Mouse (Mus musculus): ENCODE measurements around the gene Tjp3.

Gene Tjp3

DNA sequence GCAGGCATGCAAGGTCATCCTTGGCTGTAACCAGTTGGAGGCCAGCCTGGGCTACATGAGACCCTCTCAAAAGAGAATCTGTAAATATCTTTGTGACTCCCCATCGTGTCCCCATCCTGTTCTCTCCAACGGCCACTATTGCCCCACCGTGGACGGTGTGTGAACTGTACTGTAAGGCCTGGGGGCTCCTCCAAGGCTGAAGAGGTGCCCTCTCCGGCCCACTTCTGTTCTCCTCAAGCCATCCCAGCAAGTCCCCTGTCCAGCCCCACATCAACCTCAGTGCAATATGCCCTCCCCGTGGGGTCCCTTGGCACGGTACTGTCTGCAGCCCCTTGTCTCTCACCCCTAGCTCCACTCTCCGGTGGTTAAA is 27.9 kb upstream of the Tjp3 start:
- no peak for DNase-seq (ENCODE audit: low spot score)

- peak; percentile 57 for DNase-seq (ENCODE audit: low spot score)
These were observed 27.4 kb upstream of the Tjp3 start for GRCm38 (mm10) chr10:81318589-81319329.

DNA sequence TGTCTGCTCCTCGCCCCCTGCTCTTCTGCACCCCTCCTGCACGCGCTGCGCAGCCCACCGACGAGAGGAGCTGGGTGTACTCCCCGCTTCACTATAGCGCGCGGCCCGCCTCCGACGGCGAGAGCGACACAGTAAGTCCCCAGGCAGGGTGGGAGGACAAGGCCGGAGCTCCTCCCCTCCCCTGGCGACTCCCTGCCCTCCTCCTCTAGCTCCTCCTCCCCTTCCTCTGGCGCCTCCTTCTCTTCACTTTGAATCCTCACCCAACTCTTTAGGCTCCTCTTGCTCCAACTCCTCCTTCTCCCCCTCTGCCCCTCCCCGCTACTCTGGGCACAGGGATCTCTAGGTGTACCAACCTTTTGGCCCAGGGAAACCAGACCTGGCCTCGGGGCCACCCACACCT is 25.9 kb upstream of the Tjp3 start:
- DNase-seq (ENCODE audit: low spot score) = peak; percentile 65

DNA sequence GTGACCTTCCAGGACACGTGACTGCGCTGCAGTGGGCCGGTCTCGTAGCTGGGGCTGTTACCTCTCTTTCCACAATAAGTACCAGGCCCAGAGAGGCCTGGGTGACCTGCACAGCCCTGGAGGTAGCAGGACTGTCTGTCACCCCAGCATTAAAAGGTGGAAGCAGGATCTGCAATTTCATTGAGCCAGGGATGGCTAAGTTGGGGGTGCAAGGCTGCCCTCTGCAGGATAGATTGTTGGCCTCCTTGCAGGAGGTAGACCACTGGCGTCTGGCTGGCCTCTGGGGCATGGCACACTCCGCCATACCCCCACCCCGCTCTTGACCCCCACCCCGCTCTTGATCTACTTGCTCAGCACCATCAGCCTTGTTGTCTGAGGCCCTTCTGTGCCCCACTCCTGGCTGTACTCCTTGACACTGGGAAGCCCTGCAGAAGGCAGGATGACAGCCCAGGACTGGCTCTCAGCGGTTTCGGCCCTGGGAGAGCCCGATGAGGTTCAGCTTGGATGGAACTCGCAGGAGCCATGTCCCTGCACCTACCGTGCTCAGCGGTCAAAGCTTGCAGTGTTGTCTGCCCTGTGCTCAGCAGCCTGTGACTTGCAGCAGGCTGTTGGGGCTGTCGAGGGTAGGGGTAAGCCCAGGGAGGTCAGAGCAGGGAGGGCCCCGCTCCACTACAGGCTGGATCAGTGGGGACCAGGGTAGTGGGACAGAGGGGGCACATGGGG is 25.1 kb upstream of the Tjp3 start:
- no peak for DNase-seq (ENCODE audit: low spot score)

- no peak for DNase-seq (ENCODE audit: low spot score)
These were observed 24.2 kb upstream of the Tjp3 start for GRCm38 (mm10) chr10:81315587-81315986.

DNA sequence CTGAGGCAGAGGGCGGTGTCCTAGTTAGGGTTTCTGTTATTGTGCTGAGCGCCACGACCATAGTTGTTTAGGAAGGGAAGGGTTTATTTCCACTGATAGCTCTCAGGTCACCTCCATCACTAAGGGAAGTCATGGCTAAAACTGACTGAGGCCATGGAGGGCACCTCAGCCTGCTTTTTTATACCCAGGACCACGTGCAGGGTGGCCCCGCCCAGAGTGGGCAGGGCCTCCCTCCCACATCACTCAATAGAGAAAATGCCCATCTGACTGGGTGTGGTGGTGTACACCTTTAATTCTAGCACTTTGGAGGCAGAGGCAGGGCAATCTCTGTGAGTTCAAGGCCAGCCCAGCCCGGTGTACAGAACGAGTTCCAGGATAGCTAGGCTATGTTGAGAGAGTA is 22.8 kb upstream of the Tjp3 start:
- DNase-seq (ENCODE audit: low spot score) = no peak

GRCm38 (mm10) chr10:81313581-81313980 is 22.2 kb upstream of the Tjp3 start:
- no peak for DNase-seq (ENCODE audit: low spot score)

DNA sequence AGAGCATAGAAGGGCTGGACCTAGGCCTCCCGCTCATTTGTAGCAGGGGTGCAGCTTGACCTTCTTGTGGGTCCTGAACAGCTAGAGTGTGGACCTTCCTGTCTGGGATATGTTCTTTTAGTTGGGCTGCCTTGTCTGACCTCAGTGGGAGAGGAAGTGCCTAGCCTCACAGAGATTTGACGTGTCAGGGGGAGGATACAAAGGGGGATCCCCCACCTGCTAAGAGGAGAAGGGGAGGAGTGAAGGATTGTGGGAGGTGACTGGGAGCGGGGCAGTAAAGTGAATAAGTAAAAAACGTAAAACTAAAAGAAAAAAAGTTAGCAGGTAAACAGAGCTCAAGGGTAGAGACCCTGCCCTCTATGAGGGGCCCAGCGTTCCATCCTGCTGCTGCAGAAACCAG is 18.2 kb upstream of the Tjp3 start:
- no peak for DNase-seq (ENCODE audit: low spot score)

GRCm38 (mm10) chr10:81306837-81307682 is 15.7 kb upstream of the Tjp3 start:
- DNase-seq (ENCODE audit: low spot score) = no peak

DNA sequence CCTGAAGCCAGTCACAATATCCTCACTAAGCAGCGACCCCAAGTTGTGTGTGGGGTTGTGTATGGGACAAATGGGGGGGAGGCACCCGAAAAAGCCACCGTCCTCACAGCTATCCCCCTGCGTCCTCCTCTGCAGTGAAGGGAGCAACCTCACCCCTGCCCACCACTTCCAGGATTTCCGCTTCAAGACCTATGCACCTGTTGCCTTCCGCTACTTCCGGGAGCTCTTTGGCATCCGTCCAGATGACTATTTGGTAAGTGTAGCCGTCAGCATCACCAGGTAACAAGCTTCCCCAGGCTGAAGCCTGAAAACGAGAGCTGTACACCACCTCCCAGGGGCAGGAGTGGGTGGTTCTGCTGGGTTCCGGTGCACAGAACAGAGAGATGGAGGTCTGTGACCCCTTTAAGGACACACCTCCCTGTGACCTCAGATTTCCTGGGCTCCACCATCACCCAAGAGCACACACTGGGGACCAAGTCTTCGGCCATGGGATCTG is 14.8 kb upstream of the Tjp3 start:
- no peak for DNase-seq (ENCODE audit: low spot score)

DNA sequence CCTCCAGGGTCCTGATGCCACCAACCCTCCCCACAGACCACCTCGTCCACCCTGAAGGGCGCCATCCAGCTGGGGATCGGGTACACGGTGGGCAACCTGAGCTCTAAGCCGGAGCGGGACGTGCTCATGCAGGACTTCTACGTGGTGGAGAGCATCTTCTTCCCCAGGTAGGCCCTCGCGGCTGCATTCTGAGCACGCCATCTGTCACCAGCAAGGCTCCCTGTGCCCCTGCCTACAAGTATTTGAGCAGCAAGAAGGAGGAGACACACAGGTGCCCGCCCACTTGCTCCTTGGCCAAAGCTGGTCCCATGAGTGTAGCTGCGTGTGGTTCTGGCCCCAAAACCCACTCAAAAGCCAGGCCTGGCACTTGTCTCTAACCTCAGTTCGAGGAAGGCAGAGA is 14.3 kb upstream of the Tjp3 start:
- DNase-seq (ENCODE audit: low spot score) = no peak

DNA sequence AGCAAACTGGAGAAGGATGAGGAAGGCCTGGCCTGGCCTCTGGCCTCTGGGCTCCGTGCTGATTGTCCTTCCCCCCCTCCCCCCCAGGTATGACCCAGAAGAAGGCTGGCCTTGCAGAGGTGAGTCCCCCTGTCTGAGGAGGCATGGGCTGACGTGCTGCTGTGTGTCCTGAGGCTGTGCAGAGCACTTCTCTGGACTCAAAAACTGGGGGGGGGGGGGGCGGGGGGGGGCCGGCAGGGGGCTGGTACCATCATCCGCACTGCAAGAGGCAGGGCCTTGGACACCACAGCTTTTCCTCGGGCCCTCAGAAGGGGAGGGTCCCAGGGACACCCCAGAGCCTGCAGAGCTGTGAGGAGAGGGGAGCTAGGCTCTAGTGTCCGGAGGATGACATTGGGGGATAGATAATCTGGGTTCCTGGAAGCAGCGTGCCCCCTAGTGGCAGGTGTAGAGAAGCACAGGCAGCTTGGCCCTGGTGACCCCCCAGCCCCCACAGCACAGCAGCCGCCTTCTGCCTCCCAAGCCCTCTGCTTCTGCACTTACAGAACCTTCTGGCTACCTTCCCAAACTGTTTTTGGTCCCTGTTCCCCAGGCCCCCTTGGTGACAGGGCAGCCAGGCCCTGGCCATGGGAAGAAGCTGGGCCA is 13.3 kb upstream of the Tjp3 start:
- no peak for DNase-seq (ENCODE audit: low spot score)

DNA sequence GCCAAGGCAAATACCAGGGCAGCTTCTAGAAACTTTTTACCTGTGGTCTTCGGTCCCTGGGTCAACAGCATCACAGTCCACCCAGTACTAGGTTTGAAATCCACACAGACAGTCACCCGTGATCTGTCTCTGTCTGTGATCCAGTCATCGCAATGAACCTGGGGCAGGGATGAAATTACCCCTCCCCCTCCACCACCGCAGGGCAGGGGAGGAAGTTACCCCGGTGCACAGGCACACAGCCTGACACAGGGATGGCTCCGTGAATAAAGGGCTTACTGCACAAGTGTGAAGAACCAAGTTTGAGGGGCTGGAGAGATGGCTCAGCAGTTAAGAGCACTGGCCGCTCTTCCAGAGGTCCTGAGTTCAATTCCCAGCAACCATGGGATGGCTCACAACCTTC is 12.4 kb upstream of the Tjp3 start:
- no peak for DNase-seq (ENCODE audit: low spot score)

- DNase-seq (ENCODE audit: low spot score) = no peak
These were observed 11.9 kb upstream of the Tjp3 start for GRCm38 (mm10) chr10:81303258-81303657.

GRCm38 (mm10) chr10:81302781-81303218 is 11.4 kb upstream of the Tjp3 start:
- no peak for DNase-seq (ENCODE audit: low spot score)

DNA sequence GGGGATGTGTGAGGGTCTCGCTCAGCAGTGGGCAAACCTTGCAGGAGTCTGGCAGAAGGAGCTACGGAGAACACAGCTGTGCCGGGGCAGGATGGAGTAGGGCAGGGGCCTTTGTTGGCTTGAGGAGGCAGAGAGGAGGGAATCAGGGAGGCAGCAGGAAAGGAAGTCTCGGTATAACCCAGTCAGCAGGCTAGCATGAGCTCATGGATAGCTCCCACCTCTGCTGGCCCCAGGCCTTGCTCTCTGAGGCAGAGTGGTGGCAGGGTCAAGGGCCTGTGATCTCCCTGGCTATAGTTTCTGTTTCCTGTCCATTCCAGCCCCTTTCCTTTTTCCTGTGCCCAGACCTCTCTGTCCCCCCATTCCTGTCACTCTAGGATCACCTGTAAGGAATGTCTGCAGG is 10.9 kb upstream of the Tjp3 start:
- DNase-seq (ENCODE audit: low spot score) = no peak

DNA sequence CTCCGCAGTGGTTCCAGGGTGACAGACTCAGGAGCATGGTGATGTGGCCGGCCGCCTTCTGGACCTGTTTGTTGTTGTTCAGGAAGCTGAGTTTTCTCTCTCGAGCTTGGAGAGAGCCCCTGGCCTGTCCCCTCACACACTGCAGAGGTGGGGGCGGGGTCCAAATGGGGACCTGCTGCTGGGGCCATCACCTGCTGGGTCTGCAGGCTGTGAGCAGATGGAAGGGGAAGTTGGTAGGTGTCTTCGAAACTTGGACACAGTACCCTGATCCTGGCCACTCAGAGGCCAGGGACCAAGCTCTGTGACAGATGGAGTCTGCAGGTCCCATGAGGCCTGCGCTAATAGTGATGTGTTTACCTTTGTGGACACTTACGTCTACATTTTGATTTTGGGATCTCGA is 9.9 kb upstream of the Tjp3 start:
- DNase-seq (ENCODE audit: low spot score) = no peak

DNA sequence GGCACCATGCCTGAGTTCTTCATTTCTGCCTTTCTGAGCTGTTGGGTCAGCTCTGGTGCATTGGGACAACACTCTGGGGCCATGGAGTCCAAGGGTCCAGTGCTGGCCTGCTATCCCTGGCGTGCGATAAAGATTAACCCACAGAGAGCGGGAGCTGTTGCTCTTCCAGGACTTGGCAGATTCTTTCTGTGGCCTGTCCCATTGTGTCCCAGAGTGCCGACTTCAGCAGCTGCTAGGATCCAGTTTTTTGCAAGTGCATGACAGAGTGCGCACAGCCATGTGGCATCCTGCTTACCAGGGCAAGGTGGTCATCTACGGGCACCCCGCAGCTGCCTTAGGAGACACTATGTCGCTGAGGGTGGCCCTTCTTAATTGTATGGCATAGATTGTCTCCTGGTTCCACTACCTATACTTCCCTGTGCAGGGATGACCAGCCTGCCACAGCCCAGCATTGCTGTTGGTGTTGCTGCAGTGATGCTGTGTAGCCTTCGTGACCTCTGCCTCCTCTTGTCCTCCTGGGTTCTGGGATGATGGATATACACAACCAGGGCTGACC is 9.0 kb upstream of the Tjp3 start:
- no peak for DNase-seq (ENCODE audit: low spot score)

GRCm38 (mm10) chr10:81299585-81300351 is 8.4 kb upstream of the Tjp3 start:
- no peak for DNase-seq (ENCODE audit: low spot score)

DNA sequence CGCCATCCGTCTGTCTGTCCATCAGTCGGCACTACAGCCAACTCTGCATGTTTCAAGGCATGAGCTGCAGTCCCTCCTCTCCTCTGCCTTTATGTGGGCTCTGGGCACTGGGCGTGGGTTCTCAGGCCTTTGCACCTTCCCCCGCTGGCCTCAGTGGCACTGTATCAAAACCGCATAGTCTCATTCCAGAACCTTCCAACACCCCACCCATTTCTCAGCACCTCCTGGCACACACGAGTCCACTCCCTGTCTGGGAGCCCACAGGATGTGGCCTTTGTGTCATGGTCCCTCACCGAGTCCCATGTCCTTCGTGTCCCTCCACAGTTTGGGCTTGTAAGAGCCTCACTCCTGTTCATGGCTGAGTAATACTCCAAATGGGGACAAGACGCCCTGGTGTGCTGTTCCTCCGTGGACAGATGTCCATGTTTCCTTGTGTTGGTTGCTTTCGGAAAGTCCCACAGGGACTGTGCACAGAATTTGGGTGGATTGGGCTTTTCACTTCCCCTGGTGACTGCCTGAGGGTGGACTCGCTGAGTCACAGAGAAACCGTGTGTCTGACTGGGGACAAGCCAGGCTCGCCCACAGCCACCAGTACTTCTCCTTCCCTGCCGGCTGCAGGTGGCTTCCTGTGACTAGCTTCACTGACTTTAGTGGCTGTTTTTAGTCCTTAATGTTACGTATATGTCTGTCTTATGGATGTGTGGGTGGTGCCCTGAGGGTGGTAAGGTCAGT is 7.2 kb upstream of the Tjp3 start:
- DNase-seq (ENCODE audit: low spot score) = no peak

All from ovary, postnatal 36 days (tissue).